Mouse (Mus musculus) frontal cortex, adult 2 months (tissue): ENCODE measurements at regions not wholly inside any gene's neighbourhood (a gene's known extent, or its start where the extent isn't known, plus 50 kb on each side); places are given as distances from the start of the nearest gene placed in this dataset.
A peak's percentile ranks its signal among the peaks of the same experiment; 100 is the strongest.

ENCODE experiments used
- DNase-seq, 2 experiments: peaks; one replicate each; pipeline ENCODE4 v3.0.0; 2022; ENCODE audit warnings: low spot score in 1 of 2; ENCODE audit errors: extremely low spot score in 1 of 2

GRCm38 (mm10) chr13:69279647-69280046, 253.9 kb upstream of the Nsun2 start:
- no peak for DNase-seq

GRCm38 (mm10) chr13:69294483-69294882, 239.1 kb upstream of the Nsun2 start:
- peak; percentile 19 to 71 for DNase-seq

GRCm38 (mm10) chr13:69303316-69303715, 230.2 kb upstream of the Nsun2 start:
- DNase-seq = peak; percentile 34 to 62

GRCm38 (mm10) chr13:69330412-69331000, 203.0 kb upstream of the Nsun2 start:
- DNase-seq = peak; percentile 51 to 64

DNA sequence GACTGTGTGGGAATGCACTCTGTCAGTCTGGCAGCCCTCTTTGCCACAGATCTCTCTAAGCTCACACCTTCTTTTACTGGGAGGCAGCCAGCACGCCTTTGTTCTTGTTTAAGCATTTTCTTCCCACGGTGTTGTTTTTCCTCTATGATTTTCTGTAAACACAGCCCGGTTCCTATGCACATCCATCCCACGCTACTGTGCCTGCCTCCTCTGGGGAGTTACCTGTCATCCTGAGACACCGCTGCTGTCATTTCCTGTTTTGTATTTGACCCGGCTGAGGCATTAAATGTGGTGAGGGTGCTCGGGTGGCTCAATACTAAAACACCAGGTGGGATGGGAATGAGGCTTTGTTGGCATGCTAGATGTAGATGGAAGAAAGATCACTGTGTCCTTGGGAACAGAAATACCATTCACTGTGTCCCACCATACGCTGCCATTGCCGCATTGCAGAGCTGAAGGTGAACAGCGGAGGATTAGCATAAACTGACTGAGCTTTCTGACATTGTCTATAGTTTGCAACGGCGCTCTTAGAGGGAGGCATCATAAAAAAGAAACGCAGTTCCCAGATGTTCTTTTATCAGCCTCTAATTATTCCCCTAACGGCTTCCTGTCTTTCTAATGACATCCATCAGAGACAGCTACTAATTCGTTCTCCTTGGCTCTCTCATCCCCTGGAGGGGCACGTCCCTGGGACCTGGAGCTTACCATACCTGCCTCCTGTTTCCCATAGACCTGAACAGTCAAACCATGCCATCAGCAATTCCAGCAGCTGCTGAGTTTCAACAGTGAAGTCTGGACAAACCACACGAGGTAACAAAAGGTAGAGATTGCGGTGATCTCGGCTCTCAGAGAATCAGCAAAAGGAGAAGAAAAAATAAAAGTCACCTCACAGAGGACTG, 201.8 kb upstream of the Nsun2 start:
- DNase-seq = peak in 1 of 2 experiments; percentile 15

- DNase-seq = peak in 1 of 2 experiments; percentile 9
Observed at GRCm38 (mm10) chr13:69343806-69344205, 189.7 kb upstream of the Nsun2 start.

GRCm38 (mm10) chr13:69357435-69357834, 176.1 kb upstream of the Nsun2 start:
- peak; percentile 26 to 74 for DNase-seq

GRCm38 (mm10) chr13:69365880-69366490, 167.6 kb upstream of the Nsun2 start:
- no peak for DNase-seq

DNA sequence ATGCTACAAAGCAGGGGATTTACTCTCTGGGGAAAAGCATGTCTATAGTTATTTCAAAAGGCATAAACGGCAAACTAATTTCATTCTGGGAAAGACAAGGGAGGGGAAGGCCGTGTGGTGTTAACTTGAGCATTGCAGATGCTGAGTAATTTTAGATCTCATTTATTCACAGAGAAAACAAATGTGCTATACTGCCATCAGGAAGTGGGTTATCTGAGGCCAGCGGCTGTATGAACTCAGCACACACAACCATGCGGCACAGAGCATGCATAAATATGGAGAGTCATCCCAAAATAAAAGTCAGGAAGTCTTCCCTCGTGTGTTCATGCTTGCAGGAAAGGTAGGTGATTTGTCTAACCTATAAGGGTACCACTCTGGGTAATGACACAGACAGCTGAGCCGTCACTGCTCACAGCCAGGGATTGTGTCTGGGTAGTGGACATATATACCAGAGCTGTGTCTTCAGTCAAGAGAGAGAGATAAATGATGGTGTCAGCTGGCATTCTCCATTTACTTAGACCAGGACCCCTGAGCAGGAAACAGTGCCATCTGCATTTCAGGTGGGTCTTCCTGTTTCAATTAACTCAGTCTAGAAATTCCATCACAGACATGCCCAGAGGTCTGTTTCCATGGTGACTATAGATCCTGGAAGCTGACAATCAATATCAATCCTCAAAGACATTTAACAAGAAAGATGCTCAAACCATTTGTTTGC, 160.3 kb upstream of the Nsun2 start:
- peak; percentile 25 to 28 for DNase-seq

DNA sequence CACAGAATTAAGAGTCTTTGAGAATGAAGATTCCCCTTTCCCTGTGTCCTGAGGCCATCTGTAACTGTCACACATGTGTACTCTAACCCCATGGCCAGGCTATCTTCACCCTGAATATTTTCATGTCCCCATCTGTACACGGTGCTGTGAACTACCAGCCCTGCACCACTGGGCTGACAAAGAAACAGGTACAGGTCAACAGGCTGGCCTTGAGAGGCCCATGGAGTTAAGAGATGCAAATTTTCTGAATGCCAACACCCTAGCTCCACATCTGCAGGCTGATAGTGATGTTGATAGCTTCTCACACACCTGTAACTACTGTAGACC, 159.8 kb upstream of the Nsun2 start:
- no peak for DNase-seq

GRCm38 (mm10) chr13:69380403-69380802, 153.1 kb upstream of the Nsun2 start:
- no peak for DNase-seq

DNA sequence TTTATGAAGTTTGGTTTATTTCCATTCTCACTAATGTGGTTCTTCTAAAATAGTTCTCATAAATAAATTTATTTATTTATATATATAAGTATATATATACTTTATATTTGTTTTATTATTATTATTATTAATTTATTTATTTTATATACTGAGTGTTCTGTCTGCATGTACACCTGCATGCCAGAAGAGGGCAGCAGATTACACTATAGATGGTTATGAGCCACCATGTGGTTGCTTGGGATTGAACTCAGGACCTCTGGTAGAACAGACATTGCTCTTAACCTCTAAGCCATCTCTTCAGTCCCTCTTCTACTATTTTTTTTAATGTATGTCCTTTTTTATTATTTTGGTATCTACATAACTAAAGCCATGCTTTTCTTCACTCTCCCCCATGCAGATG, 148.8 kb upstream of the Nsun2 start:
- DNase-seq = no peak

DNA sequence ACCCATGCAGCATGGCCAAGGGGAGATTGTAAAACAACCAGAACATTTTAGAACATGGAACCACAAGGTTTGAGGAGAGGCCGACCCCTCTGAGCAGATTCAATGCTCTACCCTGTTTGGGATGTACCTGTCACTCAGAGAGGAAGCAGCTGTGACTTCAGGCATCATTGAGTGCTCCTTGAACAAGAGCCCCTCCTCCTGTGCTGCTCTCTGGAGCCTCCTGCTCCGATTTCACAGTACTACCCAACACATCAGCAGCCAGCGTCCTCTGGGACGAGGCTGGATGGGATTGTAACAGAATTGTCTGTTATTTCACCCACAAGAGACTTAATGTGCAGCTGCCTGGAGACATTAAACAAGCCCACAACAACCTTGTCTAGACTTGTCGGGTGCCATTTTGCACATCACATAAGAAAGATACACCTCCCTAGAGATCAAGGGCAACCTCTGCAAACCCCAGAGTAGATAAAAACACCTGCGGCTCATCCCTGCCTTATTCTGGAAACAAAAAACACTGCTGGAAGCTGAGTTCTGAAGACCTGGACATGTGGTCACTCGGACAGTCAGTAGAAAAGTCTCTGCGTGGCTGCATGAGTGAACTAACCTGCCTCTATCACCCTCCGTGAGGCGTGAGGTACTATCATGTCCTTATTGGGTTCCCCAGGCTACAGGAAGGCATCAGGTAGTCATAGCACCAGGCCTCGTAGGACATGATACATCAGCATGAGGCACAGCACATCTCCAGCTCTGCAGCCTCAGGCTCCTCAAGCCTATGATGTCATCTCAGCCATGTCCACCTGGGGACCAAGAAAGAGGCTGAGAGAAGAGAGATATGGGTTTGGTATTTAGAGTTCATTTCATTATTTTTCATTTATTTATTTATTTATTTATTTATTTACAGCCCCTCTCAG, 140.4 kb upstream of the Nsun2 start:
- no peak for DNase-seq

DNA sequence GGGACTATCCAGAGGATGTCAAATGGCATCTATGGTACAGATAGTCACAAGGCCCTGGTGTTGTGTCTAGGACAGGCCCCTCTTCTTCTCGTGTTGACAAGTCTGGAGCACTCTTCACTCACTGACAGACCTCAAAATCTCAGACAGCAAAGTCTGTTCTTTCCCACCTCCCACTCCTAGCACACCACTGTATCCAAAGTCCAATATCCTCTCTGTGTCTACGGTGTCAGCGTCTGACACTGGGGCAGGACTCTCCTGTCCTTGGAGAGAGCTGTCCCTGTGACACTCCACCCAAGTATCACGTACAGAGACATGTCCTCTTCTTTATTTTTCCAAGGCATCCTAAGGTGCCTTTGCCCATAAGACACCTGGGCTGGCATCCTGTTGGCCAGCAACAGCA, 139.0 kb upstream of the Nsun2 start:
- no peak for DNase-seq

- DNase-seq = no peak
Observed at GRCm38 (mm10) chr13:69410359-69410758, 123.2 kb upstream of the Nsun2 start.

- peak; percentile 14 to 20 for DNase-seq
Observed at GRCm38 (mm10) chr13:69414813-69415212, 118.7 kb upstream of the Nsun2 start.

DNA sequence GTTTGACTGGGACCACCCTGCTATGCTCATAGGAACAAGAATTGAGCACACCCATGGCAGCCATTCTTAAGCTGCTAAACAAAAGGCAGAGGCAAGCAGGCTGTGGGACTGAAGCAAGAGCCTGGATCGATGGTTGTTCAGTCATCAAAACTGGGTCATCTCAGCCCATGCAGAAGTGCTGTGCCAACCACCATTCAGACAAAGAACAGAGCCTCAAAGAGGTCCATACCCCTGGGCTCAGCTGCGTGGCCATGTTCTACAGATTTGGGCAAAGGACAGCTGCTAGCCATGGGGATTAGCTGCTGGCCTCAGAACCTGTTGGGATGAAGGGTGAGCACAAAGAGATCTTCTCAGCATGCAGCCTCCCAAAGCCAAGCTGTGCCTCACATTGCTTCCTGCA, 116.8 kb upstream of the Nsun2 start:
- DNase-seq = no peak

DNA sequence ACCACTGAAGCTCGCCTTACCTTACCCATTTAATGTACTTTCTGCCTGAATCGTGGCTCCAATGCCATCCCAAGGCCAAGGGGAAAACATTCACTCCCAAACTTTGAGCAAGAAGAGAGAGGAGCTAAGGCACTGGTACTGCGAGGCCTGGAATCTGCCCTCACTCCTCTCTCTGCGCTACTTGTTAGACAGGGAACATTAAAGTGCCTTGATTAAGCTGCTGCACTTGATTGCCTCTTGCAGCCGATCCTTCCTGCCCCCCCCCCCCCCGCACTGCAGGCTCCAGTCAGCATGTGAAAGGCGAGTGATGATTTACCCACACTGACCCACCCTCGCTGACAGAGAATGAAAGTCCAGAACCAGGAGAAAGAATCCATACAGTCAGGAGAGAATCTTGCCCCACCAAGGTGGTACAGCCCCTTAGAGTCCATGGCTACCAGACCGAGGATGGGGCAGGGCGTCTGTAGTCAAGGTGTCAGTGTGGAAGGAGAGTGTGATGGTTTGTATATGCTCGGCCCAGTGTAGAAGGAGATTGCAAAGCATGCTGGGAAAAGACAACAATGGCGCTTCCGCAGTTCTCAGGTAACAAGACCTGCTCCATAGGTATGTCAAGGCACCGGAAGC, 115.6 kb upstream of the Nsun2 start:
- DNase-seq = no peak

- no peak for DNase-seq
Observed at GRCm38 (mm10) chr13:69420166-69420565, 113.4 kb upstream of the Nsun2 start.

DNA sequence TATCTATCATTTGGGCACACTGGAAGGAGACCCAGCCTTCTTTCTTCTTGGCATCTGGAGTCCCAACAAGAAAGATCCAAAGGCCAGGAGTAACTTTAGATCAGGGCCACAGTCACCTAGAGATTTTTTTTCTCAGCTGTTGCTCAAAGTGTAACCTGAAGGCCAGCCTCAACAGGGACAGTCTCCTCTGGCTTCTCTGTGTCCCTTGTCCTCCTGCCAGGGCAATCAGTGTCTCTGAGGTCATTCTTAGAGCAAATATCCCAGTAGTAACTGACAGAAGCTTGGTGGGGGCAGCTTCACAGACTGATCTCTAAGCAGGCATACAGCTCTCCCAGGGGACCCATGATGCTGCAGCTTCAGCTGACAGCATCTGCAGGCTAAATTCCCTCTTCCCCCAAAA, 111.6 kb upstream of the Nsun2 start:
- DNase-seq = no peak
